Mouse (Mus musculus): ENCODE data around the gene Padi1. TPM values are rescaled to one million over a fixed set of nuclear protein-coding genes. Genes with fewer than 3 reads are reported as not detected.

Padi1 gene
- total and polyA plus RNA-seq, 2 experiments: not detected

DNA sequence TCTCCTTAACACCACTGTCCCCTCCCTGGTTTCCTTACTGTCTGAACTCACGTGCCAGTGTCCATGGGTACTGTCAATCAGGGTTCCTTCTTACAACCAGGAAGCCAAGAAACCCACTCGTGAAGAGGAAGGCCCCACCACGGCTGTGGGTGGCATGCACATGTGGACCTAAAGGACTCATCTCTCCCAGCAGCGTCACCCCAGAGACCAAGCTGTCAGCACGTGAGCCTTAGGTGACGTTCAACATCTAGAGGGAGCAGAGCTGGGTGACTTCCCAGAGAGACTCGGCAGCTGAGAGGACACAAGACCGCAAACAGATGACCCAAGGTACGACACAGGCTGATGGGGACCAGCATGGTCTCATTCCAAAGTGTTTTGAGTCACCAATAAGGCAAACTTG, 31.9 kb upstream of the Padi1 start:
- Histone ChIP-seq H3K4me1 (ENCODE audit: control insufficient read depth, insufficient read depth, low read length) (no peaks in the 10 kb centered on the region), H3K79me2 (ENCODE audit: control insufficient read depth, insufficient read depth, low read length) (no peaks in the 10 kb centered on the region), H3K9ac (ENCODE audit: low read depth, low read length) (no peak overlapping the region), H3K27ac (replicated peaks; ENCODE audit: insufficient read depth, low read depth, low read length) (no peak overlapping the region), H3K4me3 (ENCODE audit: insufficient read depth, low read depth, low read length) (no peak overlapping the region), H3K27me3 (ENCODE audit: control insufficient read depth, insufficient read depth, low read length) (no peaks in the 10 kb centered on the region), H3K36me3 (ENCODE audit: control insufficient read depth, insufficient read depth, low read length) (no peaks in the 10 kb centered on the region)
- 87% methylated on average over 9 of the region's 9 CpGs for WGBS
- no peak for DNase-seq (ENCODE audit: extremely low read depth, low read depth, low spot score)
- TF ChIP-seq POLR2A (IDR thresholded peaks at IDR 0.05; ENCODE audit: extremely low read depth, insufficient read depth, low read length) (no peak), CTCF (IDR thresholded peaks at IDR 0.05; ENCODE audit: low read depth, low read length) (no peak)

DNA sequence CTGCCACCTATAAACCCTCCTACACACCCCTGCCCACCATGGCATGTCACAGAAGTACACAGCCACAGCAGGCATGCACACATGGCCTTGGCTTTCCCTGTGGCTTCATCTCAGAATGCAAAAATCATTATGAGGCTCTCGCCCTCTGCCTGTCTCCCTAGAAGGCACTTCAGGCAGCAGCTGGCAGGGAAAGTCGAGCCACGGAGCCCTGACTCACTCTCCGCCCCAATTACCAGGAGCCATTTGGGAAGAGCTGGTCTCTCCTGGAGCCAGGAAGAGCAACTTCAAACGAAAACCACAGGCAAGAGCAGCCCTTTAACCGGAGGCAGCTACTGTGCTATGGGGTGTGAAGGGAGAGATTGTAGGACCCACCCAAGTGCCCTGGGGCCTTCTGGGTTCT, 31.1 kb upstream of the Padi1 start:
- H3K27me3 ChIP-seq (ENCODE audit: control insufficient read depth, insufficient read depth, low read length): no peaks in the 10 kb centered on the region
- no peak for DNase-seq (ENCODE audit: extremely low read depth, low read depth, low spot score)
- H3K27ac ChIP-seq (replicated peaks; ENCODE audit: insufficient read depth, low read depth, low read length): no peak overlapping the region
- H3K9ac ChIP-seq (ENCODE audit: low read depth, low read length): no peak overlapping the region
- 69% methylated on average over 6 of the region's 6 CpGs for WGBS
- H3K4me1 ChIP-seq (ENCODE audit: control insufficient read depth, insufficient read depth, low read length): no peaks in the 10 kb centered on the region
- H3K36me3 ChIP-seq (ENCODE audit: control insufficient read depth, insufficient read depth, low read length): no peaks in the 10 kb centered on the region
- H3K4me3 ChIP-seq (ENCODE audit: insufficient read depth, low read depth, low read length): no peak overlapping the region
- H3K79me2 ChIP-seq (ENCODE audit: control insufficient read depth, insufficient read depth, low read length): no peaks in the 10 kb centered on the region
- TF ChIP-seq POLR2A (IDR thresholded peaks at IDR 0.05; ENCODE audit: extremely low read depth, insufficient read depth, low read length) (no peak), CTCF (IDR thresholded peaks at IDR 0.05; ENCODE audit: low read depth, low read length) (no peak)

DNA sequence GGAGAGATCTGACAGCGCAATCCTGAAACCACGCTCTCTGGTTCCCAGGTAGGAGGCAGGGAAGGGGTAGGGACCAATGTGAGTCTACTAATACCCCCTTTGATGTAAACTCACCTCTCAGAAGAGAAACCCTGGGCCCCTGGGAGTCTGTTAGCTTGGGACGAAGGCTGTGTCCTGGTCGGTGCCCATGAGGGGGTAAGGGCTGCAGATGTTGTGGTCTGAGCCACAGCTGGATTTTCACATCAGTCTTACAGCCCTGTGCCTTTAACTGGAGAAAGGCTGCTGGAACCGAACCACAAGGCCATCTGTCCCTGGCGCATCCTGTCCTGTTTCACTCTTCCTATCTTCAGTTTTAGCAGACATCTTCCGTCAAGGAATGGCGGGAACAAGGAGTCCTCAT, 30.6 kb upstream of the Padi1 start:
- TF ChIP-seq CTCF (IDR thresholded peaks at IDR 0.05; ENCODE audit: low read depth, low read length) (no peak), POLR2A (IDR thresholded peaks at IDR 0.05; ENCODE audit: extremely low read depth, insufficient read depth, low read length) (no peak)
- H3K27me3 ChIP-seq (ENCODE audit: control insufficient read depth, insufficient read depth, low read length): no peaks in the 10 kb centered on the region
- H3K27ac ChIP-seq (replicated peaks; ENCODE audit: insufficient read depth, low read depth, low read length): no peak overlapping the region

DNA sequence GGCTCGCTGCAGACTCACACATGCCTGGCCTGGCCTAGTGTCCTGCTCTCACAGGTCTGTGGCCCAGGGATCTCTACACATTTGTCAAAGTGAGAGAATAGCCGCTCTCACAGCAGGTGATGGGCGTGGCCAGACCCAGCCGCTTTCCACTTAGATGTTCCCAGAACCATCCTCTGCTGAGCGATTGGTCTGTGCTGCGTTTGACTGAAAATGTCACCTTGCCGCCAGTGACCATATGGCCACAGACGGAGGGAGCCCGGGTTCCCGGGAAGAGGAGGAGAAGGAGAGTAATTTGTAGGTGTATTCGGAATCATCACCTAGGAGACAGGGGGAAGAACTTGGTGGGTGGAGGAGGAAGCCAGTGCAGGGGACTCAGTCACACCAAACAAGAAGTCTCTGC, 27.4 kb upstream of the Padi1 start:
- DNase-seq (ENCODE audit: extremely low read depth, low read depth, low spot score): no peak
- Histone ChIP-seq H3K79me2 (ENCODE audit: control insufficient read depth, insufficient read depth, low read length) (no peaks in the 10 kb centered on the region), H3K4me1 (ENCODE audit: control insufficient read depth, insufficient read depth, low read length) (no peaks in the 10 kb centered on the region), H3K9ac (ENCODE audit: low read depth, low read length) (no peak overlapping the region), H3K36me3 (ENCODE audit: control insufficient read depth, insufficient read depth, low read length) (no peaks in the 10 kb centered on the region), H3K4me3 (ENCODE audit: insufficient read depth, low read depth, low read length) (no peak overlapping the region), H3K27ac (replicated peaks; ENCODE audit: insufficient read depth, low read depth, low read length) (no peak overlapping the region), H3K27me3 (ENCODE audit: control insufficient read depth, insufficient read depth, low read length) (no peaks in the 10 kb centered on the region)
- TF ChIP-seq CTCF (IDR thresholded peaks at IDR 0.05; ENCODE audit: low read depth, low read length): no peak
- no peak for TF ChIP-seq POLR2A (IDR thresholded peaks at IDR 0.05; ENCODE audit: extremely low read depth, insufficient read depth, low read length)
- WGBS: 70% methylated on average over 11 of the region's 11 CpGs

More for the DNA sequence above, 30.6 kb upstream of the Padi1 start:
- no peak overlapping the region for H3K9ac ChIP-seq (ENCODE audit: low read depth, low read length)
- WGBS: 82% methylated on average over 8 of the region's 8 CpGs
- H3K36me3 ChIP-seq (ENCODE audit: control insufficient read depth, insufficient read depth, low read length): no peaks in the 10 kb centered on the region
- H3K79me2 ChIP-seq (ENCODE audit: control insufficient read depth, insufficient read depth, low read length): no peaks in the 10 kb centered on the region
- H3K4me3 ChIP-seq (ENCODE audit: insufficient read depth, low read depth, low read length): no peak overlapping the region
- no peak for DNase-seq (ENCODE audit: extremely low read depth, low read depth, low spot score)
- H3K4me1 ChIP-seq (ENCODE audit: control insufficient read depth, insufficient read depth, low read length): no peaks in the 10 kb centered on the region

DNA sequence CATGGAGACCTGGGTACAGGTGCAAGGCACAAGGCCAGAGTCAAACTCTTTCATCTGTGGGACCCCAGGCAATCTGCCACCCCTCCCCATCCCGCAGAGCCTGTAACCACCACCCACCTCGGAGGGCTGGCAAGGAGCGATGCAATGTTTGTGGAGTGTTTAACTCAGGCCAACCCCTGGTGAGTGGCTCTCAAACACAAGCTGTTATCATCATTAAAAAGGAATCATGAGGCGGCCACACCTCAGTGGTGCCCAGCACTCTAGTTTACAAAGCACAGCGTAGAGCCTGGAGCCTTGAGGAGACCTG, 27.1 kb upstream of the Padi1 start:
- H3K27me3 ChIP-seq (ENCODE audit: control insufficient read depth, insufficient read depth, low read length): no peaks in the 10 kb centered on the region
- TF ChIP-seq CTCF (IDR thresholded peaks at IDR 0.05; ENCODE audit: low read depth, low read length): no peak
- no peak for TF ChIP-seq POLR2A (IDR thresholded peaks at IDR 0.05; ENCODE audit: extremely low read depth, insufficient read depth, low read length)
- no peak overlapping the region for H3K27ac ChIP-seq (replicated peaks; ENCODE audit: insufficient read depth, low read depth, low read length)
- H3K4me1 ChIP-seq (ENCODE audit: control insufficient read depth, insufficient read depth, low read length): no peaks in the 10 kb centered on the region
- WGBS: 70% methylated on average over 5 of the region's 5 CpGs
- H3K36me3 ChIP-seq (ENCODE audit: control insufficient read depth, insufficient read depth, low read length): no peaks in the 10 kb centered on the region
- no peak overlapping the region for H3K4me3 ChIP-seq (ENCODE audit: insufficient read depth, low read depth, low read length)
- H3K79me2 ChIP-seq (ENCODE audit: control insufficient read depth, insufficient read depth, low read length): no peaks in the 10 kb centered on the region
- no peak overlapping the region for H3K9ac ChIP-seq (ENCODE audit: low read depth, low read length)
- no peak for DNase-seq (ENCODE audit: extremely low read depth, low read depth, low spot score)

DNA sequence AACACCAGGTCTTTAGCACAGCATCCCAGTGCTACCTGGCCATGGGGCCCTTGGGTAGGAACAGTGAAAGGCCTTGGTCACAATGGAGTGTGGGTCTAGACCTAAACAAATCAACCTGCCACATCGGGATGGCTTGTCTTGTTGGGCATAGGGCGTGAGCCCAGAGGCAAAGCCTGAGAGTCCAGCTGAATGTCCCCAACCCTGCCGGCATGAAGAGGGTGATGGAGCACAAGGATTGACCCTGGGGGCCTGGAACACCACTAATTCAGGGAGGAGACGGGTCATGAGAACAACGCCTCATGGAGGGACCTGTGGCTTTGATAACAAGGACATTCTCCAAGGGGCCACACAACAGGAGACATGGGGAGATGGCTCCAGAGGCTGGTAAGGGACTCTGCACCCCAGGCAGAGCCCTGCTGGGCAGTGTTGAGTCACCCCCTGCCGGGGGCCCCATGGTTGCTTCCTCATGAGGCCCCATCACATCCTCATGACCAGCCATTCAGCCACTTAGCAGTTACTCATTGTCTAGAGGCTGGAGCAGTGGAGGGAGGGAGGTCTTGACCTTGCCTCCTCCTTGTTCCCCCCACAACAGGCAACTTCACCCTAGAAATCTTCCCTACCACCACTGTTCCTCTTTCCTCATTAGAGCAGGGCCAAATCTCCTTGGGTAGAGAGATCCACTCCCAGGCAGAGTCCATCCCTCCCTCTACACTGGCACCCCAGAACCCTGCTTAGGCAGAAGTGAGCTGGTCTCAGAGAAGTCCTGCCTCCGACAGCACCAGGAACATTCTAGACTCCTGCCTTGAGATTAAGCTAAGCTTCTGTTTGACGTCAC, 26.5 kb upstream of the Padi1 start:
- DNase-seq (ENCODE audit: extremely low read depth, low read depth, low spot score): no peak
- Histone ChIP-seq H3K9ac (ENCODE audit: low read depth, low read length) (no peak overlapping the region), H3K4me1 (ENCODE audit: control insufficient read depth, insufficient read depth, low read length) (no peaks in the 10 kb centered on the region), H3K79me2 (ENCODE audit: control insufficient read depth, insufficient read depth, low read length) (no peaks in the 10 kb centered on the region), H3K4me3 (ENCODE audit: insufficient read depth, low read depth, low read length) (no peak overlapping the region), H3K27me3 (ENCODE audit: control insufficient read depth, insufficient read depth, low read length) (no peaks in the 10 kb centered on the region), H3K27ac (replicated peaks; ENCODE audit: insufficient read depth, low read depth, low read length) (no peak overlapping the region), H3K36me3 (ENCODE audit: control insufficient read depth, insufficient read depth, low read length) (no peaks in the 10 kb centered on the region)
- TF ChIP-seq CTCF (IDR thresholded peaks at IDR 0.05; ENCODE audit: low read depth, low read length): no peak
- TF ChIP-seq POLR2A (IDR thresholded peaks at IDR 0.05; ENCODE audit: extremely low read depth, insufficient read depth, low read length): no peak
- 87% methylated on average over 8 of the region's 8 CpGs for WGBS
